Mouse (Mus musculus): Measurements from ENCODE around the gene Hdac11. TPM values are rescaled to one million over a fixed set of nuclear protein-coding genes. Genes with fewer than 3 reads are reported as not detected.
"Not testable (repeated sequence)": the region's sequence is repeated elsewhere in the genome, so short reads cannot be mapped to it uniquely, and the experiment has no call there.

Hdac11 gene
- polyA plus RNA-seq, 1 experiment from 2014 or later: 19.1 TPM

DNA sequence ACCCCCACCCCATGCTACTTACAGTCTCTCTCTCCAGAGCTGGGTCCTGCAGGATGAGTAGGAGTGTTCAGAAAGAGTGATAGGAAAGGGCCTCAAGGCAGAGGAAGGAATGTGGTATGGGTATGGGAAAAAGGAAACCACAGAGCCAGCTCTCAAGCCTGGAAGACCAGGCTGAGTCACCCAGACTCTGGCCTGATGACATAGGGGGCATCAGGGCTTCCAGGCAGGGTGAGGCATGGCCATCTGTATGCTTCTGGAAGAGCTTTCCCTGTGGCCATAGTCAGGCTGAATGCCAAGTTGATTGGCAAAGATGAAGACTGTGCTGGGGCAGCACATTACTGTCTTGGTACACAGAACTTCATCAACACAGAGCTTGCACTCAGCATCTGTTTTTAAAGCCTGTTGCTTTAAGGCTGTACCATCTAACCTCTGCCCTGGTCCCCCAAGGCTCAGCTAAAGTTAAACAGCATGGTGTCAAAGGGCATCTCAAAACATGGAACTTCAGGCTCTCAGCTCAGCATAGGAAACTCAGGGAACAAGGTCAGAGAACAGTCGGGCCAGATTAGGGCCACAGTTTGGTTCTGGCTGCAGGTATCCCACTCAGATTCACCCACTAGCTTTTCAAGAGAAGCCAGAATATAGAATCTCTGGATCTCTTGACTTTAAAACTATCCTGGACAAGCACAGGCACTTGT is 36.5 kb downstream of the Hdac11 start:
- no peak overlapping the region for H3K4me2 ChIP-seq (replicated peaks)
- H3K4me3 ChIP-seq: no peak overlapping the region
- 79% methylated on average over 1 of the region's 1 CpGs for WGBS
- no peaks in the 10 kb centered on the region for H3K36me3 ChIP-seq
- no peaks in the 10 kb centered on the region for H3K4me1 ChIP-seq
- H3K9me3 ChIP-seq: no peaks in the 10 kb centered on the region
- H3K27me3 ChIP-seq (replicated peaks): no peaks in the 10 kb centered on the region
- no peak overlapping the region for H3K9ac ChIP-seq
- no peak overlapping the region for H3K27ac ChIP-seq
- ATAC-seq (ENCODE audit: low FRiP score, low read depth): no peak

DNA sequence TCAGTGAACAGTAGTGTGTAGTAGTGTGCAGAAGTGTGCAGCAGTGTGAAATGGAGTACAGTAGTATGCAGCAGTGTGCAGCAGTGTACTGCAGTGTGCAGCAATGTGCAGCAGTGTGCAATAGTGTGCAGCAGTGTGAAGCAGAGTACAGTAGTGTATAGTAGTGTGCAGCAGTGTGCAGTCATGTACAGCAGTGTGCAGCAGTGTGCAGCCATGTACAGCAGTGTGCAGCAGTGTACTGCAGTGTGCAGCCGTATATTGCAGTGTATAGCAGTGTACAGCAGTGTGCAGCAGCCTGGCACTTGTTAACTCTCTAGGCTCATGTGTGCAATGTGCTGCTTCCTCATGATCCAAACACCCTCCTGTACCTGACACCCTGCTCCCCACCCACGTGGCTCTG is 42.0 kb downstream of the Hdac11 start:
- Histone ChIP-seq H3K27ac (no peak overlapping the region), H3K9ac (no peak overlapping the region), H3K4me2 (replicated peaks) (no peak overlapping the region), H3K36me3 (no peaks in the 10 kb centered on the region), H3K27me3 (replicated peaks) (no peaks in the 10 kb centered on the region), H3K4me3 (no peak overlapping the region), H3K9me3 (no peaks in the 10 kb centered on the region), H3K4me1 (peaks cover 17% of the 10 kb centered on the region)
- 77% methylated on average over 2 of the region's 2 CpGs for WGBS
- ATAC-seq (ENCODE audit: low FRiP score, low read depth): no peak

DNA sequence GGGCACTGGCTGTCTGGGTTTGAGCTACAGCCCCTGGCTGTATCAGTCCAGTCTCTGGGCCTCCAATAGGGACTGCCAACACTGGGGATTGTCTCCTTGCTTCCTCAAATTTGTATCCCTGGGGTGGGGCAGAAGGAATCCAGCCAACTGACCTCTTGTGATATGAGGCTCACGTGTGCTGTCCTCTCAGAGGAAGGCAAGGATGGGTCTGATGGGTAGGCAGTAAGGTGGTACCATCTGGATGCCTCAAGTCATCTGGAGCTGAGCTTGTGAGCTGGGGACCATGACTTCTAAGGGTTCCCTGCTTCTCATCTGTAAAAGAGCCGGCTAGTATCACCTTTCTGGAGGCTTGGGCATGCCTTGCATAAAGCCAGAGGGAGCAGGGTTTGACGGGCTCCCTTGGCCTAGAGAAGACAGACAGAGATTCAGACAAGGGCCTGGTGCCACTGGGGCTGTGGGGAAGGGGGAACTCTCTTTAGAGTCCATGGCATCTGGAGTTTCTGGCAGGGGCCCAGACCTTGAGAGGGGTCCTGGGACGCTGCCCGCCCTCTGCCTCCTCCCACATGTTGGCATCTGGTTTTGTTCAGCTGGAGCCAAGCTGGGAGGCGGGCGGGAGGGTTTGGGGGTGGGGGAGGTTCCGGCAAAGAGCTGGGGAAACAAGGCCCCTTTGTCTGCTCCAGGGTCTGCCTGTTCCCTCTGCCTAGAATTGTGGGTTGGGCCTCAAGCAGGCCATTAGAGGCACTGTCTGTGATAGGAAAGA is 44.1 kb downstream of the Hdac11 start:
- H3K9me3 ChIP-seq: no peaks in the 10 kb centered on the region
- H3K9ac ChIP-seq: no peak overlapping the region
- H3K4me2 ChIP-seq (replicated peaks): no peak overlapping the region
- ATAC-seq (ENCODE audit: low FRiP score, low read depth): peak; percentile 67
- no peaks in the 10 kb centered on the region for H3K27me3 ChIP-seq (replicated peaks)
- H3K27ac ChIP-seq: no peak overlapping the region
- H3K4me3 ChIP-seq: no peak overlapping the region
- H3K36me3 ChIP-seq: no peaks in the 10 kb centered on the region
- peaks cover 17% of the 10 kb centered on the region for H3K4me1 ChIP-seq
- WGBS: 44% methylated on average over 8 of the region's 8 CpGs

DNA sequence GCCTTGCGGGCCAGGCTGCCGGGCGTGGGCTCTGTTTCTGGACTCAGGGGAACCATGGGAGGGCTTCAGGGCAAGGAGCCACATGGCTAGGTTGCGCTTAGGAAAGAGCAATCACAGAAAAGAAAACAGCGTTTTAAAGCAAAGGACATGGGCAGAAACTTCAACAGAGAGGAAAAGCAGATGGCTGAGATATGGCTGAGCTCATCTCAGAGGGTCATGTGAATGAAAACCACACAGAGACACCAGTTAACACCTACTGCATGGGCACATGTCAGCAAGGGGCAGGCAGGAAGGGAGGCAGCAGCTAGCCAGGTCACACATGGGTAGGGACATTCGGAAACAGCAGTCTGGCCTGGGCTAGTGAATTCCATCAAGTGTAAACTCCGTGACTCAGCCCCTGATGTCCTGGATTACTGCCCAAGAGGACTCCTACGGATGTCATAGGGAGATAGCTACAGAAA is 45.4 kb downstream of the Hdac11 start:
- peaks cover 17% of the 10 kb centered on the region for H3K4me1 ChIP-seq
- H3K9ac ChIP-seq: no peak overlapping the region
- WGBS: 82% methylated on average over 8 of the region's 8 CpGs
- no peaks in the 10 kb centered on the region for H3K27me3 ChIP-seq (replicated peaks)
- no peaks in the 10 kb centered on the region for H3K9me3 ChIP-seq
- H3K4me2 ChIP-seq (replicated peaks): no peak overlapping the region
- H3K27ac ChIP-seq: no peak overlapping the region
- no peak for ATAC-seq (ENCODE audit: low FRiP score, low read depth)
- H3K36me3 ChIP-seq: no peaks in the 10 kb centered on the region
- H3K4me3 ChIP-seq: no peak overlapping the region

DNA sequence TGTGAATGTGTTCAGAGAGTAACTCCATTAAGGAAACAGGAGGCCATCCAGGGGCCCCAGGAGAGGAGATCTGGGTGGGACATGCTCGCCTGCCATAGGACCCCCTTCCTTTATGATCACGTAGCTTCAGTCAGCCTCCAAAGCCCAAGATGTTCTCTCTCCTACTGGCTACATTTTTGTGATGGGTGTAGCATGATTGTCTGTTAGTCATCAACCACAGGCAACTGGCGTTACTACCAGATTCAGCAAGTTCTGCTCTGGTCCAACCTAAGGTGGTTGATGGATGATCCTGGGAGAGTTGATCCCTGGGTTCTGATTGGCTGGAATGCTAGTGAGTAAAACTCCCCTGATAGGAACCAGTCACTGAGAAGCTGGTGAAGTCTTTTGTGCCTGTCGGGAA is 46.1 kb downstream of the Hdac11 start:
- Histone ChIP-seq H3K36me3 (no peaks in the 10 kb centered on the region), H3K4me3 (no peak overlapping the region), H3K4me1 (peaks cover 17% of the 10 kb centered on the region), H3K9me3 (no peaks in the 10 kb centered on the region), H3K27ac (no peak overlapping the region), H3K4me2 (replicated peaks) (no peak overlapping the region), H3K9ac (no peak overlapping the region), H3K27me3 (replicated peaks) (no peaks in the 10 kb centered on the region)
- WGBS: 82% methylated on average over 4 of the region's 4 CpGs
- no peak for ATAC-seq (ENCODE audit: low FRiP score, low read depth)

DNA sequence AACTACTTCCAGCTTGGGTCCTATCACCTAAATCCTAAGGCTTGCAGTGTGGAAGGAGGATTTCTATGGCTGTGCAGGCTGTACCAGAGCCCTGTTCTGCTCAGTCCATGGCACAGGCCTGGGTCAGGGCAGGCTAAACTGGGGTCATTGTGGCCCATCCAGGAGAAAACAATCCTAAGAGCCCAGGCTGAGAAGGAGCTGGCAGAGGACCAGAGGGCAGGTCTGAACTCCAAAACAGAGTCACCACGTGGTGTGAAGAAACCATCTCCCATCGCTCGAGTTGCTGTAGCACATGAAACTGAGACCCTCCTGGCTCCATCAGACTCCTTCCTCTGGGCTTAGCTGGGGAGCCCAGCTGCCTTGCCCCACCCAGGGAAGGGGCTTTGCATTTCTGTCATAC is 48.9 kb downstream of the Hdac11 start:
- no peak for ATAC-seq (ENCODE audit: low FRiP score, low read depth)
- Histone ChIP-seq H3K27me3 (replicated peaks) (no peaks in the 10 kb centered on the region), H3K4me1 (peaks cover 10% of the 10 kb centered on the region), H3K9ac (no peak overlapping the region), H3K27ac (no peak overlapping the region), H3K9me3 (no peaks in the 10 kb centered on the region), H3K4me3 (no peak overlapping the region), H3K36me3 (no peaks in the 10 kb centered on the region), H3K4me2 (replicated peaks) (no peak overlapping the region)
- 79% methylated on average over 3 of the region's 3 CpGs for WGBS

DNA sequence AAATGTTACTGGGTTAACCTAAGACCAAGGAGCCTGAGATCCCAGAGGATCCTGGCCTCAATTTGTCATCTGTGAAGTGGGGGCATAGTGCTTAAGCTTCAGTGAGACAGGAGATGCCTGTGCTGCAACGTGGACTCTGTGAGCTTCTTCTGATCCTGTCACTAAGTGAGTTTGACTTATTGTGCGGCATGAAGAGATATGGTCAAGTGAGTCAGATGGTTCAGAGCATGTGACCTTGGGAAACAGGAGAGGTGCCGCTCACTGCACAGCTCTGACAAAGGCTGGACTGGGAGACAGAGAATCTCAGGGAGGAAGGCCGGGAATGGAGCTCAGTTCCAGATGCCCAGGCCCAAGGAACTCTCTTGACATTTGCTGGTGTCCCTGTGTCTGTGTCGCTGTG is 49.3 kb downstream of the Hdac11 start:
- H3K27me3 ChIP-seq (replicated peaks): no peaks in the 10 kb centered on the region
- no peak overlapping the region for H3K4me3 ChIP-seq
- H3K9me3 ChIP-seq: no peaks in the 10 kb centered on the region
- H3K4me1 ChIP-seq: peaks cover 6% of the 10 kb centered on the region
- no peak overlapping the region for H3K27ac ChIP-seq
- no peak for ATAC-seq (ENCODE audit: low FRiP score, low read depth)
- WGBS: 79% methylated on average over 5 of the region's 5 CpGs
- no peak overlapping the region for H3K4me2 ChIP-seq (replicated peaks)
- H3K9ac ChIP-seq: no peak overlapping the region
- H3K36me3 ChIP-seq: no peaks in the 10 kb centered on the region

DNA sequence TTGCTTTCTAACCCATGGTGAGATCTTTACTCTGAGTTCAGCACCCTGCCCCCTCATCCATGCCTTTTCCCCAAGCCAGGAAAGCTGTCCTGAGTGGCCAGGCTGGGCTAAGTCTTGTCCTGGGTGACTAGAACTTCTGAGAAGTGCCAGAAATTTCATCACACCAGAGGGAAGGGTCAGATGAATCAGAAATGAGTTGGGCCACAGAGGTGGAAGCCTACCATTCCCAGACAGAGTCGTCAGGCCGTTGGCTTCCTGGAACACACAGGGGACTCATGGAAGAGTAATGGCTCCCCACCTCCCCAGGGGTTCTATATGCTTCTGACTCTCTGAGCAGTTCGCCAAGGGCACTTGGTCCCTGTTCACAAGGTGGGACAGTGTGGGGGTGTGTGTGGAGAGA is 51.0 kb downstream of the Hdac11 start:
- 61% methylated on average over 3 of the region's 3 CpGs for WGBS
- no peaks in the 10 kb centered on the region; the same call in none of the 2 replicates for H3K4me1 ChIP-seq
- H3K36me3 ChIP-seq: no peaks in the 10 kb centered on the region
- H3K9me3 ChIP-seq: no peaks in the 10 kb centered on the region
- H3K27ac ChIP-seq: no peak overlapping the region
- H3K9ac ChIP-seq: no peak overlapping the region
- H3K4me3 ChIP-seq: no peak overlapping the region
- H3K4me2 ChIP-seq (replicated peaks): no peak overlapping the region
- no peak for ATAC-seq (ENCODE audit: low FRiP score, low read depth)
- H3K27me3 ChIP-seq (replicated peaks): peaks cover 4% of the 10 kb centered on the region; the same call in 1 of the 2 replicates

DNA sequence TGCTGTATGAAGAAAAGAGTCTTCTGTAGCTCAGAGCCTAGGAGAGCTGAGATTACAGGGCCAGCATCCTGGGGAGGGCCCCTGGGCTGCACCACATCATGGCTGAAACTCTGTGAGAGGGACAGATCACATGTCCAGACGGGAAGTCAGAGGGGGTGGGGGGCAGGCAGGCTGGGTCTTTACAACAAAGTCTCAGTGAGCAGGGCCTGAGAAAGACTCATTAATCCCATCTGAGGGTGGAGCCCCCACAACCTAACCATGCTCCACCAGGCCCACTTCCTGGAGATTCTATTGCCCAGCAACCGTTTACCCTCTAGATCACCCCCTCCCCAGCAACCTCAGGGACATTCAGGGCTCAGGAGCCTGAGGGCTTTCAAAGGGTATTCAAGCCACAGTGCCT is 53.3 kb downstream of the Hdac11 start:
- Histone ChIP-seq H3K4me3 (no peak overlapping the region), H3K9ac (no peak overlapping the region), H3K9me3 (no peaks in the 10 kb centered on the region), H3K27ac (no peak overlapping the region), H3K36me3 (no peaks in the 10 kb centered on the region), H3K4me1 (peaks cover 8% of the 10 kb centered on the region), H3K4me2 (replicated peaks) (no peak overlapping the region), H3K27me3 (replicated peaks) (peaks cover 14% of the 10 kb centered on the region)
- 3% methylated on average over 2 of the region's 2 CpGs for WGBS
- no peak for ATAC-seq (ENCODE audit: low FRiP score, low read depth)

DNA sequence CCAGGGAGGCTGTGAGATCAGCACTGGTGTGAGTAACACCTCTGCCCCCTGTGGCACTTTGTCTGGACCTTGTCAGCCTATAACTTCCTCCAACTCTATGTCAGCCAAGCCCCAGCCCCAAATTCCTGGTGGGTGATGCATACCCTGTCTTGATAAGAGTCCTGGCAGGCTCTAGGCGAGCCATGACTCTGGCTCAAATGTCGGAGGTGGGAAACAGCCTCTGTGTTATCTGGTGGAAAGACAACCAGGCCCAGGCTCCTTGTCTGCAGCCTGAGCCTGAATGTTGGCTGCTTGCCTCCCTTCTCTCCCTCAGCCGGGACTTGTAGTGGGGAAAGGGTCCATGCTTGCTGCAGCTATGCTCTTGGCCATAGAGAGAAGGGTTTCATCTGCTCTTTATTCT is 54.4 kb downstream of the Hdac11 start:
- peaks cover 14% of the 10 kb centered on the region for H3K27me3 ChIP-seq (replicated peaks)
- no peak for ATAC-seq (ENCODE audit: low FRiP score, low read depth)
- H3K36me3 ChIP-seq: no peaks in the 10 kb centered on the region
- no peak overlapping the region for H3K27ac ChIP-seq
- no peak overlapping the region for H3K4me2 ChIP-seq (replicated peaks)
- peaks cover 8% of the 10 kb centered on the region for H3K4me1 ChIP-seq
- 73% methylated on average over 3 of the region's 3 CpGs for WGBS
- H3K9me3 ChIP-seq: no peaks in the 10 kb centered on the region
- no peak overlapping the region for H3K4me3 ChIP-seq
- H3K9ac ChIP-seq: no peak overlapping the region

DNA sequence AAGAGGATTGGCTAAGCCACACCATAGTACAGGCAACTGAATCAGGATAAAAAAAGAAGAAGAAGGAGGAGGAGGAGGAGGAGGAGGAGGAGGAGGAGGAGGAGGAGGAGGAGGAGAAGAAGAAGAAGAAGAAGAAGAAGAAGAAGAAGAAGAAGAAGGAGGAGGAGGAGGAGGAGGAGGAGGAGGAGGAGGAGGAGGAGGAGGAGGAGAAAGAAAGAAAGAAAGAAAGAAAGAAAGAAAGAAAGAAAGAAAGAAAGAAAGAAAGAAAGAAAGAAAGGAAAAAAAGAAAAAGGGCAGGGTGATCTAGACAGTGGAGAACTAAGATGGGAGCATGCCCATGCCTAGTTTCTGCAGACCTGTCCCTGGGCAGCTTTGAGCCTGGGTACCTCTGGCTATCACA is 55.7 kb downstream of the Hdac11 start, which contains the start of gene Fbln2:
Gene Fbln2 (plus strand): TSS at position 301 of the 400 bp plus-strand sequence.
- not testable (repeated sequence) for H3K9me3 ChIP-seq; H3K4me1 ChIP-seq; ATAC-seq (ENCODE audit: low FRiP score, low read depth); H3K27ac ChIP-seq; H3K36me3 ChIP-seq
- peak within 1 kb of the TSS; percentile 53 for H3K9ac ChIP-seq
- peak within 1 kb of the TSS; percentile 62 for H3K4me2 ChIP-seq (replicated peaks)
- H3K4me3 ChIP-seq: peak within 1 kb of the TSS; percentile 34
- H3K27me3 ChIP-seq (replicated peaks): peaks cover 14% of the 10 kb centered on the region

DNA sequence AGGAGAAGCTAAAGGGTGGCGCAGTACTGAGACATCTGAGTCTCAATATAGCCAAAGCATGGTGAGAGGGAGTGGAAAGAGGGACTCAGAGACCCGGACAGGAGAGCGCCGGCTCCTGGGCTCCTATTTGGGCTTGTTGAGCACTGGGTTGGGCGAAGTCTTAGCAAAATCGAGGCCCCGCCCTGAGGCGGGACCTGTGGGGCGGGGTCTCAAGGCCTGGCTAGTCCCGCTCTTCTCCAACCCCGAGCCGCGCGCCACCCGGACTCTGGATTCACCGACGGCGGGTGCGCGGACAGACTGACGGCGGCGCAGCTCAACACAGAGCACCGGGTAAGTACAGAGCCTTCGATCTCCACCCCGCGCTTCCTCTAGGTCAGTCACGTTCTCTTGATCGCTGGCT is 56.1 kb downstream of the Hdac11 start:
- WGBS: under 1% methylated on average over 29 of the region's 29 CpGs
- H3K9me3 ChIP-seq: no peaks in the 10 kb centered on the region

More for the DNA sequence above, 56.1 kb downstream of the Hdac11 start:
- H3K27me3 ChIP-seq (replicated peaks): peaks cover 14% of the 10 kb centered on the region
- H3K4me2 ChIP-seq (replicated peaks): peak overlapping the region; percentile 62
- peak overlapping the region; percentile 53 for H3K9ac ChIP-seq
- no peaks in the 10 kb centered on the region for H3K36me3 ChIP-seq
- peak overlapping the region; percentile 34 for H3K4me3 ChIP-seq
- H3K4me1 ChIP-seq: peaks cover 8% of the 10 kb centered on the region
- peak; percentile 58 for ATAC-seq (ENCODE audit: low FRiP score, low read depth)
- no peak overlapping the region for H3K27ac ChIP-seq

All from neural tube, embryonic 12.5 days (tissue).